Mouse (Mus musculus): ENCODE measurements around the gene Gapdhs. TPM values are rescaled to one million over a fixed set of nuclear protein-coding genes. Genes with fewer than 3 reads are reported as not detected.

The Gapdhs gene
- polyA plus RNA-seq, 2 experiments = not detected

- WGBS = 36% methylated on average over 4 of the region's 4 CpGs
- Histone ChIP-seq H3K27ac (replicated peaks; ENCODE audit: low read depth, low read length) (no peak overlapping the region), H3K4me3 (replicated peaks; ENCODE audit: low read length) (no peak overlapping the region), H3K4me1 (ENCODE audit: control insufficient read depth, insufficient read depth, low read length) (no peaks in the 10 kb centered on the region), H3K4me2 (replicated peaks; ENCODE audit: low read depth, low read length, severe bottlenecking) (no peak overlapping the region), H3K9ac (ENCODE audit: low read depth, low read length, severe bottlenecking) (no peak overlapping the region), H3K9me3 (ENCODE audit: control insufficient read depth, low read length) (peaks cover 9% of the 10 kb centered on the region; the same call in 1 of the 2 replicates), H3K27me3 (ENCODE audit: control insufficient read depth, insufficient read depth, low read length) (no peaks in the 10 kb centered on the region), H3K36me3 (ENCODE audit: control insufficient read depth, insufficient read depth, low read length) (peaks cover 10% of the 10 kb centered on the region)
- TF ChIP-seq POLR2A (IDR thresholded peaks at IDR 0.05; ENCODE audit: borderline replicate concordance, extremely low read depth, insufficient read depth, insufficient read length) = no peak
- DNase-seq (ENCODE audit: low spot score) = peak; percentile 50
- no peak; the same call in 1 of the 2 replicates for ATAC-seq (ENCODE audit: low FRiP score, low read depth)
Observed at GRCm38 (mm10) chr7:30758853-30759252, 15.4 kb upstream of the Gapdhs start.

GRCm38 (mm10) chr7:30757001-30757400, 13.5 kb upstream of the Gapdhs start:
- Histone ChIP-seq H3K9me3 (ENCODE audit: control insufficient read depth, low read length) (peaks cover 9% of the 10 kb centered on the region; the same call in 1 of the 2 replicates), H3K4me3 (replicated peaks; ENCODE audit: low read length) (no peak overlapping the region), H3K9ac (ENCODE audit: low read depth, low read length, severe bottlenecking) (no peak overlapping the region), H3K4me1 (ENCODE audit: control insufficient read depth, insufficient read depth, low read length) (no peaks in the 10 kb centered on the region), H3K27ac (replicated peaks; ENCODE audit: low read depth, low read length) (no peak overlapping the region), H3K27me3 (ENCODE audit: control insufficient read depth, insufficient read depth, low read length) (no peaks in the 10 kb centered on the region), H3K36me3 (ENCODE audit: control insufficient read depth, insufficient read depth, low read length) (peaks cover 10% of the 10 kb centered on the region), H3K4me2 (replicated peaks; ENCODE audit: low read depth, low read length, severe bottlenecking) (no peak overlapping the region)
- WGBS = 80% methylated on average over 1 of the region's 3 CpGs
- no peak for ATAC-seq (ENCODE audit: low FRiP score, low read depth)
- TF ChIP-seq POLR2A (IDR thresholded peaks at IDR 0.05; ENCODE audit: borderline replicate concordance, extremely low read depth, insufficient read depth, insufficient read length) = no peak
- no peak for DNase-seq (ENCODE audit: low spot score)

- Histone ChIP-seq H3K9ac (ENCODE audit: low read depth, low read length, severe bottlenecking) (no peak within 1 kb of the TSS), H3K4me3 (replicated peaks; ENCODE audit: low read length) (no peak within 1 kb of the TSS), H3K36me3 (ENCODE audit: control insufficient read depth, insufficient read depth, low read length) (peaks cover 10% of the 10 kb centered on the region), H3K9me3 (ENCODE audit: control insufficient read depth, low read length) (peaks cover 9% of the 10 kb centered on the region; the same call in 1 of the 2 replicates), H3K4me1 (ENCODE audit: control insufficient read depth, insufficient read depth, low read length) (no peaks in the 10 kb centered on the region), H3K4me2 (replicated peaks; ENCODE audit: low read depth, low read length, severe bottlenecking) (no peak within 1 kb of the TSS), H3K27ac (replicated peaks; ENCODE audit: low read depth, low read length) (no peak within 1 kb of the TSS), H3K27me3 (ENCODE audit: control insufficient read depth, insufficient read depth, low read length) (no peaks in the 10 kb centered on the region)
- no peak for ATAC-seq (ENCODE audit: low FRiP score, low read depth)
- WGBS = 44% methylated on average over 5 of the region's 5 CpGs
- no peak for TF ChIP-seq POLR2A (IDR thresholded peaks at IDR 0.05; ENCODE audit: borderline replicate concordance, extremely low read depth, insufficient read depth, insufficient read length)
- DNase-seq (ENCODE audit: low spot score) = no peak
Observed at GRCm38 (mm10) chr7:30751086-30751669, 7.7 kb upstream of the Gapdhs start, which contains the start of gene Sbsn. Gene Sbsn (plus strand): TSS chr7:30751471.

GRCm38 (mm10) chr7:30749824-30750606, 6.5 kb upstream of the Gapdhs start:
- no peak overlapping the region for H3K4me3 ChIP-seq (replicated peaks; ENCODE audit: low read length)
- no peaks in the 10 kb centered on the region for H3K27me3 ChIP-seq (ENCODE audit: control insufficient read depth, insufficient read depth, low read length)
- ATAC-seq (ENCODE audit: low FRiP score, low read depth) (no peak), DNase-seq (ENCODE audit: low spot score) (no peak)
- TF ChIP-seq POLR2A (IDR thresholded peaks at IDR 0.05; ENCODE audit: borderline replicate concordance, extremely low read depth, insufficient read depth, insufficient read length) = no peak
- H3K36me3 ChIP-seq (ENCODE audit: control insufficient read depth, insufficient read depth, low read length) = peaks cover 7% of the 10 kb centered on the region
- no peak overlapping the region for H3K4me2 ChIP-seq (replicated peaks; ENCODE audit: low read depth, low read length, severe bottlenecking)
- no peaks in the 10 kb centered on the region for H3K4me1 ChIP-seq (ENCODE audit: control insufficient read depth, insufficient read depth, low read length)
- H3K9me3 ChIP-seq (ENCODE audit: control insufficient read depth, low read length) = peaks cover 6% of the 10 kb centered on the region; the same call in 1 of the 2 replicates
- WGBS = 81% methylated on average over 13 of the region's 13 CpGs
- no peak overlapping the region for H3K27ac ChIP-seq (replicated peaks; ENCODE audit: low read depth, low read length)
- H3K9ac ChIP-seq (ENCODE audit: low read depth, low read length, severe bottlenecking) = no peak overlapping the region

- Histone ChIP-seq H3K4me2 (replicated peaks; ENCODE audit: low read depth, low read length, severe bottlenecking) (no peak overlapping the region), H3K4me3 (replicated peaks; ENCODE audit: low read length) (no peak overlapping the region), H3K36me3 (ENCODE audit: control insufficient read depth, insufficient read depth, low read length) (no peaks in the 10 kb centered on the region), H3K9me3 (ENCODE audit: control insufficient read depth, low read length) (no peaks in the 10 kb centered on the region), H3K27ac (replicated peaks; ENCODE audit: low read depth, low read length) (no peak overlapping the region), H3K27me3 (ENCODE audit: control insufficient read depth, insufficient read depth, low read length) (no peaks in the 10 kb centered on the region), H3K9ac (ENCODE audit: low read depth, low read length, severe bottlenecking) (no peak overlapping the region), H3K4me1 (ENCODE audit: control insufficient read depth, insufficient read depth, low read length) (no peaks in the 10 kb centered on the region)
- WGBS = 82% methylated on average over 7 of the region's 7 CpGs
- no peak for DNase-seq (ENCODE audit: low spot score)
- no peak for TF ChIP-seq POLR2A (IDR thresholded peaks at IDR 0.05; ENCODE audit: borderline replicate concordance, extremely low read depth, insufficient read depth, insufficient read length)
- ATAC-seq (ENCODE audit: low FRiP score, low read depth) = no peak
Observed at GRCm38 (mm10) chr7:30747525-30748204, 4.2 kb upstream of the Gapdhs start.

Measured in limb, embryonic 14.5 days (tissue).